9 mouse cellular contexts compared by ENCODE assay signal in genomic region chr6:7846726-7847439, GRCm38 (mm10). TPM values are rescaled to one million over a fixed set of nuclear protein-coding genes. Genes with fewer than 3 reads are reported as not detected.
DNase-seq lines count a peak whose midpoint lies in the region; ATAC-seq and TF ChIP-seq lines count a peak whose summit lies in the region.
"Had no signal": no experiment of that assay in that cellular context is flagged by ENCODE, and none has a peak within 500 bp of the region (broad histone marks: within the 10 kb centered on the region; RNA-seq: fewer than 3 reads in every experiment).

No protein-coding gene starts in this region.

- WGBS in kidney, embryonic 16.5 days = 69% methylated on average over 8 of the region's 8 CpGs
- 83% methylated on average over 8 of the region's 8 CpGs for WGBS in limb, embryonic 10.5 days
- 86% methylated on average over 8 of the region's 8 CpGs for WGBS in cerebellum, adult 2 months

- no peak for TF ChIP-seq POLR2A in cerebellum, adult 2 months (IDR thresholded peaks at IDR 0.05; ENCODE audit: borderline replicate concordance, insufficient read depth, low read length)

- peak overlapping the region; percentile 3; the same call in 1 of the 2 replicates for H3K4me3 ChIP-seq in kidney, embryonic 16.5 days (ENCODE audit: low read length)
- H3K4me3 ChIP-seq in limb, embryonic 10.5 days = 0 out of 2 replicates have a peak overlapping the region, but pooled peaks have one; percentile 81
- no peak overlapping the region for H3K4me3 ChIP-seq in cerebellum, adult 2 months (replicated peaks; ENCODE audit: insufficient read depth, low read depth, low read length)
- H3K4me3 ChIP-seq: midbrain, embryonic 12.5 days had no signal

- no peaks in the 10 kb centered on the region for H3K27me3 ChIP-seq in kidney, embryonic 16.5 days (ENCODE audit: insufficient read depth, low read length)
- no peaks in the 10 kb centered on the region for H3K27me3 ChIP-seq in limb, embryonic 10.5 days (ENCODE audit: low read depth, poor library complexity, severe bottlenecking)
- H3K27me3 ChIP-seq in cerebellum, adult 2 months (ENCODE audit: control insufficient read depth, insufficient read depth, low read length) = no peaks in the 10 kb centered on the region
- H3K27me3 ChIP-seq: midbrain, embryonic 12.5 days had no signal

- peak overlapping the region; percentile 35; the same call in 1 of the 2 replicates for H3K4me2 ChIP-seq in kidney, embryonic 16.5 days (replicated peaks; ENCODE audit: low read depth, low read length)

- no peak overlapping the region for H3K27ac ChIP-seq in kidney, embryonic 16.5 days (ENCODE audit: low read length)
- peak overlapping the region; percentile 33; the same call in 1 of the 2 replicates for H3K27ac ChIP-seq in limb, embryonic 10.5 days
- H3K27ac ChIP-seq in cerebellum, adult 2 months (ENCODE audit: insufficient read depth, low read length) = no peak overlapping the region
- H3K27ac ChIP-seq: midbrain, embryonic 12.5 days had no signal

- ATAC-seq in kidney, embryonic 16.5 days (ENCODE audit: low FRiP score, low TSS enrichment) = no peak

- H3K9ac ChIP-seq in kidney, embryonic 16.5 days (replicated peaks; ENCODE audit: low read length) = peak overlapping the region; percentile 41
- H3K9ac ChIP-seq: midbrain, embryonic 12.5 days had no signal

- no peak for DNase-seq in kidney, postnatal 25 days
- DNase-seq in T-cell, adult 2 months (ENCODE audit: low spot score) = peak; percentile 37
- DNase-seq in limb, embryonic 10.5 days (ENCODE audit: low spot score) = no peak
- DNase-seq in spleen, postnatal 36 days (ENCODE audit: low spot score in 2 of 2) = peak; percentile 69 to 75
- no peak for DNase-seq in cerebellum, adult 8-10 months
- DNase-seq in cerebellum, adult 2 months = no peak
- no peak for DNase-seq in urinary bladder, adult 18-20 months (ENCODE audit: low spot score in 2 of 2)

- H3K4me1 ChIP-seq in kidney, embryonic 16.5 days (ENCODE audit: insufficient read depth, low read length) = peaks cover 25% of the 10 kb centered on the region
- peaks cover 33% of the 10 kb centered on the region for H3K4me1 ChIP-seq in limb, embryonic 10.5 days
- H3K4me1 ChIP-seq in cerebellum, adult 2 months (ENCODE audit: control insufficient read depth, insufficient read depth, low read length) = no peaks in the 10 kb centered on the region

- no peaks in the 10 kb centered on the region for H3K9me3 ChIP-seq in kidney, embryonic 16.5 days (ENCODE audit: low read length)
- H3K9me3 ChIP-seq in limb, embryonic 10.5 days (replicated peaks) = no peaks in the 10 kb centered on the region
- H3K9me3 ChIP-seq: midbrain, embryonic 12.5 days had no signal

- no peaks in the 10 kb centered on the region for H3K36me3 ChIP-seq in kidney, embryonic 16.5 days (ENCODE audit: insufficient read depth, low read length)
- H3K36me3 ChIP-seq in limb, embryonic 10.5 days = no peaks in the 10 kb centered on the region
- H3K36me3 ChIP-seq: midbrain, embryonic 12.5 days had no signal

- no peak for TF ChIP-seq CTCF in cerebellum, adult 2 months (IDR thresholded peaks at IDR 0.05; ENCODE audit: borderline replicate concordance, insufficient read depth, low read depth, low read length)

RNA-seq across cellular contexts. Expression of gene C1galt1, which starts 2.2 kb away (rescaled TPM):
- 2.7 and 3.4 TPM in 2 replicates for polyA plus RNA-seq in kidney, embryonic 16.5 days (2015; fragmentation: Nextera tagmentation; extraction: Ambion mirVana)
- polyA plus RNA-seq in limb, embryonic 10.5 days (2016; fragmentation: Nextera tagmentation; extraction: Ambion mirVana) = 2.9 and 3.1 TPM in 2 replicates
- polyA plus RNA-seq in cerebellum, adult 2 months (2012; rRNA removed) = 4.9 and 5.1 TPM in 2 replicates

Comparison
In these comparisons a context has a peak if more than half of its experiments do, and no peak if none do; other contexts are left out.
1. DNase-seq: peak in T-cell, adult 2 months (single experiment) and spleen, postnatal 36 days (2 of 2); none in kidney, postnatal 25 days (0 of 2), limb, embryonic 10.5 days (single experiment), cerebellum, adult 8-10 months (single experiment), cerebellum, adult 2 months (0 of 2) and urinary bladder, adult 18-20 months (0 of 2).